17 mouse cellular contexts compared by ENCODE assay signal in genomic region chr12:106293117-106293516, GRCm38 (mm10).
DNase-seq lines count a peak whose midpoint lies in the region; ATAC-seq and TF ChIP-seq lines count a peak whose summit lies in the region.
"Had no signal": no experiment of that assay in that cellular context is flagged by ENCODE, and none has a peak within 500 bp of the region (broad histone marks: within the 10 kb centered on the region; RNA-seq: fewer than 3 reads in every experiment).

No protein-coding gene starts in this region.

- TF ChIP-seq POLR2A in heart, adult 2 months (IDR thresholded peaks at IDR 0.05; ENCODE audit: insufficient read depth, low read depth, low read length): no peak
- no peak for TF ChIP-seq POLR2A in lung, adult 2 months (IDR thresholded peaks at IDR 0.05; ENCODE audit: borderline replicate concordance, extremely low read depth, low read depth, low read length)
- TF ChIP-seq POLR2A in cerebellum, adult 2 months (IDR thresholded peaks at IDR 0.05; ENCODE audit: borderline replicate concordance, insufficient read depth, low read length): no peak

- 51% methylated on average over 5 of the region's 5 CpGs for WGBS in heart, adult 2 months
- 55% methylated on average over 5 of the region's 5 CpGs for WGBS in heart, embryonic 12.5 days
- WGBS in lung, adult 2 months: 53% methylated on average over 5 of the region's 5 CpGs
- 47% methylated on average over 5 of the region's 5 CpGs for WGBS in stomach, postnatal 0 days
- 60% methylated on average over 5 of the region's 5 CpGs for WGBS in cerebellum, adult 2 months

- TF ChIP-seq EP300 in heart, adult 2 months (IDR thresholded peaks at IDR 0.05; ENCODE audit: insufficient read depth, low read depth, low read length): no peak
- no peak for TF ChIP-seq EP300 in stomach, postnatal 0 days (optimal IDR thresholded peaks at IDR 0.05)

- H3K79me2 ChIP-seq in heart, adult 2 months (replicated peaks; ENCODE audit: control insufficient read depth, insufficient read depth, low read length): no peaks in the 10 kb centered on the region

- no peak overlapping the region for H3K4me2 ChIP-seq in heart, embryonic 12.5 days
- no peak overlapping the region for H3K4me2 ChIP-seq in stomach, postnatal 0 days (replicated peaks; ENCODE audit: low read depth)
- H3K4me2 ChIP-seq: hindbrain, embryonic 14.5 days; liver, embryonic 13.5 days; midbrain, embryonic 15.5 days; neural tube, embryonic 12.5 days had no signal

- peak; percentile 14; the same call in 1 of the 2 replicates for TF ChIP-seq CTCF in heart, adult 2 months (IDR thresholded peaks at IDR 0.05)
- TF ChIP-seq CTCF in lung, adult 2 months (IDR thresholded peaks at IDR 0.05; ENCODE audit: insufficient read depth, low read length): 0 out of 2 replicates have a peak, but pooled peaks have one; percentile 12
- peak; percentile 37 for TF ChIP-seq CTCF in stomach, postnatal 0 days (IDR thresholded peaks at IDR 0.05; ENCODE audit: low read depth)
- TF ChIP-seq CTCF in cerebellum, adult 2 months (IDR thresholded peaks at IDR 0.05; ENCODE audit: borderline replicate concordance, insufficient read depth, low read depth, low read length): no peak; the same call in 1 of the 2 replicates

- no peak overlapping the region for H3K9ac ChIP-seq in heart, adult 2 months (ENCODE audit: low read depth, low read length)
- H3K9ac ChIP-seq in heart, embryonic 12.5 days: no peak overlapping the region
- H3K9ac ChIP-seq in stomach, postnatal 0 days (ENCODE audit: low read length): no peak overlapping the region
- H3K9ac ChIP-seq: hindbrain, embryonic 14.5 days; liver, embryonic 13.5 days; midbrain, embryonic 15.5 days; neural tube, embryonic 12.5 days had no signal

- DNase-seq in heart, adult 2 months: no peak
- no peak for DNase-seq in lung, adult 2 months
- DNase-seq in lung, postnatal 14 days: no peak
- DNase-seq in stomach, postnatal 0 days (ENCODE audit: low spot score): no peak
- no peak for DNase-seq in cerebellum, adult 2 months
- DNase-seq in embryo, embryonic 10.5 days (ENCODE audit: low spot score): no peak
- DNase-seq: cerebellum, adult 8-10 months; gastrocnemius, postnatal 10 days; heart, postnatal 10 days; kidney, adult 9 months; liver, embryonic 13.5 days; right cerebral cortex, postnatal 25 days had no signal

- no peak for ATAC-seq in heart, embryonic 12.5 days (ENCODE audit: insufficient number of reproducible peaks, low FRiP score)
- peak; percentile 85 for ATAC-seq in CD4-positive, CD25-positive, alpha-beta regulatory T cell, adult 4 months
- ATAC-seq in stomach, postnatal 0 days (ENCODE audit: low FRiP score, low TSS enrichment): no peak
- ATAC-seq: midbrain, embryonic 15.5 days had no signal

- H3K27ac ChIP-seq in heart, adult 2 months: no peak overlapping the region
- no peak overlapping the region for H3K27ac ChIP-seq in heart, embryonic 12.5 days (ENCODE audit: poor library complexity, severe bottlenecking)
- no peak overlapping the region for H3K27ac ChIP-seq in stomach, postnatal 0 days (replicated peaks)
- H3K27ac ChIP-seq in cerebellum, adult 2 months (ENCODE audit: insufficient read depth, low read length): no peak overlapping the region
- H3K27ac ChIP-seq: hindbrain, embryonic 14.5 days; liver, embryonic 13.5 days; midbrain, embryonic 15.5 days; neural tube, embryonic 12.5 days had no signal

- no peaks in the 10 kb centered on the region for H3K9me3 ChIP-seq in heart, embryonic 12.5 days (replicated peaks)
- H3K9me3 ChIP-seq in stomach, postnatal 0 days (ENCODE audit: control insufficient read depth, low read length): no peaks in the 10 kb centered on the region
- H3K9me3 ChIP-seq: liver, embryonic 13.5 days; midbrain, embryonic 15.5 days; neural tube, embryonic 12.5 days had no signal

- intact Hi-C loops in heart, adult 2 months (cut with DNase I): no loop called here

- H3K36me3 ChIP-seq in heart, adult 2 months (ENCODE audit: control insufficient read depth, insufficient read depth, low read length): no peaks in the 10 kb centered on the region
- H3K36me3 ChIP-seq in heart, embryonic 12.5 days: no peaks in the 10 kb centered on the region
- no peaks in the 10 kb centered on the region for H3K36me3 ChIP-seq in stomach, postnatal 0 days (ENCODE audit: control insufficient read depth, insufficient read depth, low read length)
- H3K36me3 ChIP-seq: liver, embryonic 13.5 days; midbrain, embryonic 15.5 days; neural tube, embryonic 12.5 days had no signal

- H3K27me3 ChIP-seq in heart, adult 2 months (ENCODE audit: control insufficient read depth, insufficient read depth, low read length): no peaks in the 10 kb centered on the region
- H3K27me3 ChIP-seq in heart, embryonic 12.5 days (replicated peaks): no peaks in the 10 kb centered on the region
- no peaks in the 10 kb centered on the region for H3K27me3 ChIP-seq in stomach, postnatal 0 days (ENCODE audit: control insufficient read depth, insufficient read depth, low read length)
- no peaks in the 10 kb centered on the region; the same call in 1 of the 2 replicates for H3K27me3 ChIP-seq in cerebellum, adult 2 months (ENCODE audit: control insufficient read depth, insufficient read depth, low read length)
- H3K27me3 ChIP-seq: liver, embryonic 13.5 days; midbrain, embryonic 15.5 days; neural tube, embryonic 12.5 days had no signal

- H3K4me3 ChIP-seq in heart, adult 2 months: no peak overlapping the region
- H3K4me3 ChIP-seq in heart, embryonic 12.5 days: no peak overlapping the region
- H3K4me3 ChIP-seq in lung, adult 2 months (replicated peaks; ENCODE audit: extremely low read depth, low read depth, low read length): no peak overlapping the region
- H3K4me3 ChIP-seq in stomach, postnatal 0 days (ENCODE audit: low read depth, low read length): no peak overlapping the region
- H3K4me3 ChIP-seq in cerebellum, adult 2 months (replicated peaks; ENCODE audit: insufficient read depth, low read depth, low read length): no peak overlapping the region
- H3K4me3 ChIP-seq: liver, embryonic 13.5 days; midbrain, embryonic 15.5 days; neural tube, embryonic 12.5 days had no signal

- no peaks in the 10 kb centered on the region for H3K4me1 ChIP-seq in heart, adult 2 months (ENCODE audit: control insufficient read depth, insufficient read depth, low read length)
- peaks cover 4% of the 10 kb centered on the region; the same call in 1 of the 2 replicates for H3K4me1 ChIP-seq in heart, embryonic 12.5 days (replicated peaks)
- no peaks in the 10 kb centered on the region for H3K4me1 ChIP-seq in lung, adult 2 months (ENCODE audit: control insufficient read depth, insufficient read depth, low read length)
- no peaks in the 10 kb centered on the region for H3K4me1 ChIP-seq in stomach, postnatal 0 days (replicated peaks; ENCODE audit: control insufficient read depth, insufficient read depth)
- no peaks in the 10 kb centered on the region for H3K4me1 ChIP-seq in cerebellum, adult 2 months (ENCODE audit: control insufficient read depth, insufficient read depth, low read length)
- H3K4me1 ChIP-seq: liver, embryonic 13.5 days; midbrain, embryonic 15.5 days; neural tube, embryonic 12.5 days had no signal
